Mouse (Mus musculus) ES-Bruce4 (cell line): ENCODE measurements around the gene Sdr9c7. TPM values are rescaled to one million over a fixed set of nuclear protein-coding genes. Genes with fewer than 3 reads are reported as not detected.

Experiments used
- H3K27ac ChIP-seq: 2 replicates; pipeline ENCODE4 v1.5.1; 2012; ENCODE audit warnings: low read length, inconsistent platforms; ENCODE audit not compliant: insufficient read depth
- H3K27me3 ChIP-seq: 2 replicates; pipeline ENCODE4 v1.6.1; 2012; ENCODE audit warnings: mild to moderate bottlenecking, low read length, inconsistent platforms; ENCODE audit not compliant: control insufficient read depth, poor library complexity, insufficient read depth, severe bottlenecking
- H3K36me3 ChIP-seq: 2 replicates; pipeline ENCODE4 v1.6.1; 2012; ENCODE audit warnings: inconsistent platforms, mild to moderate bottlenecking, low read length, moderate library complexity; ENCODE audit not compliant: control insufficient read depth, poor library complexity, insufficient read depth, severe bottlenecking
- H3K4me1 ChIP-seq: one replicate; pipeline ENCODE4 v1.8.1; 2011; ENCODE audit warnings: low read length; ENCODE audit not compliant: control insufficient read depth, insufficient read depth
- H3K4me3 ChIP-seq: 2 replicates; pipeline ENCODE4 v1.5.1; 2011; ENCODE audit warnings: low read depth, mild to moderate bottlenecking, low read length
- H3K9ac ChIP-seq: 2 replicates; pipeline ENCODE4 v1.6.1; 2012; ENCODE audit warnings: low read depth, mild to moderate bottlenecking, inconsistent platforms; ENCODE audit not compliant: poor library complexity, severe bottlenecking
- H3K9me3 ChIP-seq: replicated peaks from 2 replicates; pipeline ENCODE4 v1.6.1; 2012; ENCODE audit warnings: mild to moderate bottlenecking, low read length, inconsistent platforms; ENCODE audit not compliant: control insufficient read depth, poor library complexity, insufficient read depth, severe bottlenecking
- CTCF ChIP-seq: IDR thresholded peaks from one replicate; pipeline ENCODE4 v1.8.1; 2011; ENCODE audit warnings: low read depth, low read length
- EP300 ChIP-seq: IDR thresholded peaks from 2 replicates; pipeline ENCODE4 v1.6.1; 2011; ENCODE audit warnings: low read depth, low read length; ENCODE audit not compliant: insufficient read depth
- POLR2A ChIP-seq: IDR thresholded peaks from one replicate; pipeline ENCODE4 v1.8.1; 2011; ENCODE audit warnings: low read length; ENCODE audit not compliant: insufficient read depth
- polyA plus RNA-seq: library from polyadenylated mRNA; stranded (reverse); fragments of >200 nt; gene quantifications from 2 replicates; pipeline ENCODE4 v1.2.4, GENCODE M21; 2011; ENCODE audit warnings: low read depth; ENCODE audit not compliant: missing spikeins, insufficient read depth, insufficient read length

Gene Sdr9c7
- polyA plus RNA-seq: not detected in 2 replicates

DNA sequence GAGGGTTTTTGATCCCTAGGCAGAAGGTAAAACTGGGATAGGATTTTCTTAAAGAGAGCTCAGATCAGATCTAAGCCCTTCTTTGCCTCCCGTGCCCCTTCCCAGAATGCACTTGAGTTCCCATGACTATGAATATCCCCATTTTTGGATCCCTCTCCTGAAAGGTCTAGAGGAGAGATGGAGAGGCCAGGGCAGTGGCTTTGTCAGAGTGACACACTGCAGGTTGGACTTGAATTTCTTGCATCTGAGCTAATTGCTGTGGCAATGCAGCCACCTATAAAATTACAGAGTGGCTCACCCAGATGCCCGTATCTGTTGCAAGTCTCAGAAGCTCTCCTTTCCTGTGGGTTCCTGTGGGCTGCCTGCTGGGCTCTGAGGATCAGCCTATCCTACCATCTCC, at the start of gene Sdr9c7:
Gene Sdr9c7 (plus strand): TSS at position 301 of the 400 bp plus-strand sequence.
- Histone ChIP-seq H3K9ac (no peak within 1 kb of the TSS), H3K4me1 (peaks cover 7% of the 10 kb centered on the region), H3K36me3 (no peaks in the 10 kb centered on the region), H3K27me3 (no peaks in the 10 kb centered on the region), H3K9me3 (0 out of 2 replicates have a peak, but pooled peaks cover 2% of the 10 kb centered on the region), H3K27ac (no peak within 1 kb of the TSS), H3K4me3 (no peak within 1 kb of the TSS)
- TF ChIP-seq EP300 (no peak), POLR2A (no peak), CTCF (no peak)

DNA sequence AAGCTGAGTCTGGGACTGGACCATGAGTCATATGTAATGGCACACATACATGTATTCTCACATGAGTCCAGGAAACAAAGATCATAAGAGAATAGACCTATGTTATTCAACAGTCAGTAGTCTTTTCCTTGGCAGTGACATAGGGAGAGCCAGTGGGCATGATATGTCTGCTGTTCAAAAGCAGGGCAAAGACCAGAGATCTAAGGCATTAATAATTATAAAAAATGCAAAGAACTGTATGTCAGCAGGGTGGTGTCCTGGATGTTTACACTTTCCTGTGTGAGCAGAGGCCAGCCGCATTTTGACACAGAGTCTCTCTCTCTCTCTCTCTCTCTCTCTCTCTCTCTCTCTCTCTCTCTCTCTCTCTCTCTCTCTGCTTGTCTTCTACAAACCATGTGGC, 48.7 kb upstream of the Sdr9c7 start, which contains the start of gene Rdh19:
Gene Rdh19 (plus strand): TSS at position 301 of the 400 bp plus-strand sequence.
- H3K4me1 ChIP-seq: no peaks in the 10 kb centered on the region
- H3K9me3 ChIP-seq: no peaks in the 10 kb centered on the region; the same call in 1 of the 2 replicates
- no peak for TF ChIP-seq CTCF
- TF ChIP-seq POLR2A: no peak
- TF ChIP-seq EP300: no peak
- H3K36me3 ChIP-seq: no peaks in the 10 kb centered on the region
- H3K4me3 ChIP-seq: no peak within 1 kb of the TSS
- H3K9ac ChIP-seq: no peak within 1 kb of the TSS
- no peak within 1 kb of the TSS for H3K27ac ChIP-seq
- H3K27me3 ChIP-seq: no peaks in the 10 kb centered on the region

DNA sequence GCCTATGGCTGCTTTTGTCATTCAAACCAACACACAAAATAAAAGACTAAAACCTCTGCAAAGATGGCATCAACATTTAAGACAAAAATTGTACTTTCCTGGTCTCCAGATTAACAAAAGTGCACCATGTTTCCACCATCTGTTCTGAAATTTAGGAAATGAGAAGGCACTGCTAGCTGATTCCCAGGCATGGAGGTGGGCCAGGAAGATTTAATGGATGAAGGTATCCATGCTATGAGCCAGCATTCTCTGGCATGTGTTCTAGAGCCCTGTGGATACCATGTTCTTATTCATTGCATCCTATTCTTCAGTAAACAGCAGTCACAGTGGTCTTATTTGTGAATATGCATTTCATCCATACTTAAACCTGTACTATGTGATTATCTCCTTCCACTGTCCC, 41.9 kb upstream of the Sdr9c7 start:
- Histone ChIP-seq H3K9me3 (no peaks in the 10 kb centered on the region), H3K36me3 (no peaks in the 10 kb centered on the region), H3K4me3 (no peak overlapping the region), H3K9ac (no peak overlapping the region), H3K4me1 (no peaks in the 10 kb centered on the region), H3K27me3 (no peaks in the 10 kb centered on the region), H3K27ac (no peak overlapping the region)
- TF ChIP-seq EP300 (no peak), CTCF (no peak), POLR2A (no peak)

DNA sequence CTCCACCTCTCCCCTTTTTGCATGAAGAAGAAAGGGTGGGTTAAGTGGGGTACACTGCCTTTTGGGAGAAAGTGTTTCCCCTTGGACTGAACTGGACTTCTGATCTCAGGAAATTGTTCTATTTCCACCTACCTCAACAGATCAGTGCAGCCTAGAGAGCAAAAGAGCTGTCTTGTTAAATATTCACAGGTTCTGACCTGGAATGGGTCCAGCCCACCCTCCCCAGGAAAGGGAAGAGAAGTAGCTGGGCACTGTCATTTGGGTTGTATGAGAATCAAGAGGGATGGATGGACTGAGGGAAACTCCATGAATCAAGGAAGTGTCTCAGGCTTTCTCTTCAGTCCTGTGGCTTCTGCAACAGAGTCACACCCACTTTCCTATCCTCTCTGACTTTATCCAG, 33.4 kb upstream of the Sdr9c7 start:
- no peak for TF ChIP-seq CTCF
- TF ChIP-seq EP300: no peak
- no peak for TF ChIP-seq POLR2A
- Histone ChIP-seq H3K27ac (no peak overlapping the region), H3K9me3 (no peaks in the 10 kb centered on the region), H3K4me3 (no peak overlapping the region), H3K36me3 (no peaks in the 10 kb centered on the region), H3K27me3 (no peaks in the 10 kb centered on the region; the same call in 1 of the 2 replicates), H3K9ac (no peak overlapping the region), H3K4me1 (no peaks in the 10 kb centered on the region)

DNA sequence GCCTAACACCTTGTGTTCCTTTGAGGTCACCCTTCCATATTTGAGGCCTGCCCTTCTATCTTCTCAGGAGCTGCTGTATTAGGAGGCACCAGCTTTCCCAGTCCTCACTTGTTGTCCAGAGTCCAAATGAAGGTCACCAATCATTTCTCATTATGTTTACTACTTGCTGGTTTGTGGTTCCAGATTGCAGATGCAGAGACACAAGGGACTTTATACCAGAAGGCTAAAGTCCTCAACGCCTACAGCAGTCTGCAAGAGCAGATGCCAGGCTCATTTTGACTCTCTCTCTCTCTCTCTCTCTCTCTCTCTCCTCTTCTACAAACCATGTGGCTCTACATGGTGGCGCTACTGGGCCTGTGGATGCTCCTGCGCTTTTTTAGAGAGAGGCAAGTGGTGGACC, 32.1 kb upstream of the Sdr9c7 start, which contains the start of gene Rdh16f2:
Gene Rdh16f2 (plus strand): TSS at position 243 of the 400 bp plus-strand sequence.
- Histone ChIP-seq H3K4me1 (no peaks in the 10 kb centered on the region), H3K27ac (no peak within 1 kb of the TSS), H3K27me3 (no peaks in the 10 kb centered on the region; the same call in 1 of the 2 replicates), H3K9ac (no peak within 1 kb of the TSS), H3K36me3 (no peaks in the 10 kb centered on the region), H3K9me3 (no peaks in the 10 kb centered on the region), H3K4me3 (no peak within 1 kb of the TSS)
- no peak for TF ChIP-seq POLR2A
- no peak for TF ChIP-seq EP300
- no peak for TF ChIP-seq CTCF

DNA sequence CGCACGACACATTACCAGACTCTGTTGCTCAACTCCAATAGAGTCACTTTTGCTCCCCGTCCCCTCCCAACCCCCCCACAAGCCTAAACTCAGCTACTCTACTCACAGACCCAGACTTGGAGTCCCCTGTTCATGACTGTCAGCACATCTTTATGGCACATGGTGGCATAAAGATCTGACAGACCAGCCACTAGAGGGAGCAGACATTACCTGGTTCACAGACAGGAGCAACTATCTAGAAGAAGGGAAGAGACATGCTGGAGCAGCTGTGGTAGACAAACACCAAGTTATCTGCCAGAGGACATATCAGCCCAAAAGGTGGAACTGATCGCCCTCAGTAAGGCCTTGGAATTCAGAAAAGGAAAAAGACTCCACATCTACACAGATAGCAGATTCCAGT, 25.8 kb upstream of the Sdr9c7 start:
- Histone ChIP-seq H3K4me1 (peaks cover under 1% of the 10 kb centered on the region), H3K9me3 (no peaks in the 10 kb centered on the region), H3K9ac (no peak overlapping the region), H3K36me3 (no peaks in the 10 kb centered on the region), H3K27me3 (no peaks in the 10 kb centered on the region), H3K4me3 (no peak overlapping the region), H3K27ac (no peak overlapping the region)
- TF ChIP-seq CTCF (peak; percentile 16), POLR2A (no peak)
